Mouse (Mus musculus): ENCODE data around the gene Plpp3. TPM values are rescaled to one million over a fixed set of nuclear protein-coding genes. Genes with fewer than 3 reads are reported as not detected.

The Plpp3 gene
- polyA plus RNA-seq, 1 experiment = 23.3 TPM

DNA sequence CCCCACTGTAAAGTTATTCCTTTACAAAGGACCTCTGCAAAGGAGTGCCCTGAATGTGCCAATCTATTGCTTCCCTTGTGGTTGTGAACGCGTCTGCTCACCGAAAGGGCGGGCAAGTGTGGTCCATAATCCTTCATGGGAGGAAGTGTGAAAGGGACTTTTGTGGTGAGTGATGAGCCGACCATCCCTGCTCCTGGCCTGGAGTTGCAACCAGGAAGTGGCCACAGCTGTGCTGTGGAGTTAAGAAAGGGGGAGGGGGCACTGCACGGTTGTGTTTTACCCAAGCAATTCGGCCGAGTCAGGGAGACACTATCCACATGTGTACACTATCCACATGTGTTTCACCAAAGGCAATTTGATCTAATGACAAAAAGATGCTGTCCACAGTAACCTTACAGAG lies 49.8 kb downstream of the Plpp3 start:
- Histone ChIP-seq H3K4me3 (ENCODE audit: control insufficient read depth, insufficient read depth, low read length) (no peak overlapping the region), H3K36me3 (ENCODE audit: control insufficient read depth, insufficient read depth, low read length) (no peaks in the 10 kb centered on the region), H3K27ac (ENCODE audit: control insufficient read depth, insufficient read depth, low read length) (no peak overlapping the region), H3K27me3 (ENCODE audit: control insufficient read depth, insufficient read depth, low read length) (no peaks in the 10 kb centered on the region), H3K4me1 (replicated peaks; ENCODE audit: control insufficient read depth, insufficient read depth, low read length) (peaks cover 11% of the 10 kb centered on the region; the same call in 1 of the 2 replicates)
- TF ChIP-seq CTCF (IDR thresholded peaks at IDR 0.05; ENCODE audit: borderline replicate concordance, control insufficient read depth, extremely low read depth, insufficient read depth, low read length, poor library complexity) (no peak), POLR2A (IDR thresholded peaks at IDR 0.05; ENCODE audit: control insufficient read depth, extremely low read depth, insufficient read depth, low read length, poor library complexity) (no peak)
- WGBS = 17% methylated on average over 8 of the region's 8 CpGs
- no peak for DNase-seq

DNA sequence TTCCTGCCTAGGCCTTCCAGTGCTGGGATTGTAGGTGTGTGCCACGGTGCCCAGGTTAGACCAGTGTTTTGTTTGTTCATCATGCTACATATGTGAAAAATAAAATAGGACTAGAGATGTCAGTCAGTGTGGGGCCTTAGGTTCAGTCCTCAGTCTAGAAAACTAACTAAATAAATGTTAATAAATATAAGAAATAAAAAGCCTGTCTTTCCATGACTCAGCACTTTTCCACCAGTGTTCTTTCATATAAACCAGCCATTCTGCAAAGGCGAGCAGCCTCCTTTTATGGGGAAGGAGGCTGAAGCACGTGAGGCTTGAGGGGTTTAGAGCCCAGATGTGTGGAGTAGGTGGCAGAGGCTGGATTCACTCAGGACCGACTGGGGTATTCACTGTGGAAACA lies 50.5 kb downstream of the Plpp3 start:
- no peak for DNase-seq
- 68% methylated on average over 4 of the region's 4 CpGs for WGBS
- TF ChIP-seq CTCF (IDR thresholded peaks at IDR 0.05; ENCODE audit: borderline replicate concordance, control insufficient read depth, extremely low read depth, insufficient read depth, low read length, poor library complexity) (no peak), POLR2A (IDR thresholded peaks at IDR 0.05; ENCODE audit: control insufficient read depth, extremely low read depth, insufficient read depth, low read length, poor library complexity) (no peak)
- Histone ChIP-seq H3K27ac (ENCODE audit: control insufficient read depth, insufficient read depth, low read length) (no peak overlapping the region), H3K27me3 (ENCODE audit: control insufficient read depth, insufficient read depth, low read length) (no peaks in the 10 kb centered on the region), H3K4me1 (replicated peaks; ENCODE audit: control insufficient read depth, insufficient read depth, low read length) (peaks cover 11% of the 10 kb centered on the region; the same call in 1 of the 2 replicates), H3K4me3 (ENCODE audit: control insufficient read depth, insufficient read depth, low read length) (no peak overlapping the region), H3K36me3 (ENCODE audit: control insufficient read depth, insufficient read depth, low read length) (no peaks in the 10 kb centered on the region)

DNA sequence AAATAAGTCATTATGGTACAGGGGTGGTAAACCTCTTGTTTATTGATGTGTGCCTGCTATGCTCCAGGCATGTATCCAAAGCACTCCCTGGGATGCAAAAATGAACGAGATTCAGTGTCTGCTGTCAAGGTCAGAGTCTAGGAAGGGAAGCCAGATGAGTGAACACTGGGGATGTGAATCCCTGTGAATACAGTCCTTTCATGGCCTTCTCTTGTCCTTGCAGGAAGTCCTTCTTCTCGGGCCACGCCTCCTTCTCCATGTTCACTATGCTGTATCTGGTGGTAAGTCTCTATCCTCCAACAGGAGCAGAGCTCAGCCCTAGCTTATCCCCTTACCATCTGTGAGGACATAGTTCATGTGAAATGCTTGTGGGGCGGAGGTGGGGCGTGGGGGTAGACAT lies 51.8 kb downstream of the Plpp3 start:
- Histone ChIP-seq H3K4me3 (ENCODE audit: control insufficient read depth, insufficient read depth, low read length) (no peak overlapping the region), H3K4me1 (replicated peaks; ENCODE audit: control insufficient read depth, insufficient read depth, low read length) (peaks cover 11% of the 10 kb centered on the region; the same call in 1 of the 2 replicates), H3K27ac (ENCODE audit: control insufficient read depth, insufficient read depth, low read length) (no peak overlapping the region), H3K36me3 (ENCODE audit: control insufficient read depth, insufficient read depth, low read length) (no peaks in the 10 kb centered on the region), H3K27me3 (ENCODE audit: control insufficient read depth, insufficient read depth, low read length) (no peaks in the 10 kb centered on the region)
- WGBS = 95% methylated on average over 5 of the region's 5 CpGs
- no peak for DNase-seq
- TF ChIP-seq POLR2A (IDR thresholded peaks at IDR 0.05; ENCODE audit: control insufficient read depth, extremely low read depth, insufficient read depth, low read length, poor library complexity) (no peak), CTCF (IDR thresholded peaks at IDR 0.05; ENCODE audit: borderline replicate concordance, control insufficient read depth, extremely low read depth, insufficient read depth, low read length, poor library complexity) (no peak)

DNA sequence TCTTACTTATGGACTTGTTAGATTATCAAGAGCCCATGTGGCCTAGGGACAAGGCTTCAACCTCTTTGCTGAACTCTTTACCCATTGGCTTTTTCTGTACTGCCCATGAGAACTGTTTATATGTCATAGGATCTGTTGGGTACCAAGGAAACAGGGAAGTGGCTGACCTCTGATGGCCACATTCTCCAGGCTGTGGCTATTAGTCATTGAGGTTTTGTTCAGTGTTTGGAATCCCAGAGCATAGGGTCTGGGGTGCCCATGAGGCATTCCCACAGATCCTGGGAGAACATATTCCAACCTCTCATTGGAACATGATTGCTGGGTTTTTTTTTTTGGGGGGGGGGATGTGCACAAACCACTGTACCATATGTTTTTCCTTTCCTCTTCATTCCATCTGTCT lies 56.2 kb downstream of the Plpp3 start:
- Histone ChIP-seq H3K4me1 (replicated peaks; ENCODE audit: control insufficient read depth, insufficient read depth, low read length) (no peaks in the 10 kb centered on the region), H3K4me3 (ENCODE audit: control insufficient read depth, insufficient read depth, low read length) (no peak overlapping the region), H3K27ac (ENCODE audit: control insufficient read depth, insufficient read depth, low read length) (no peak overlapping the region), H3K27me3 (ENCODE audit: control insufficient read depth, insufficient read depth, low read length) (no peaks in the 10 kb centered on the region), H3K36me3 (ENCODE audit: control insufficient read depth, insufficient read depth, low read length) (no peaks in the 10 kb centered on the region)
- no peak for DNase-seq
- TF ChIP-seq CTCF (IDR thresholded peaks at IDR 0.05; ENCODE audit: borderline replicate concordance, control insufficient read depth, extremely low read depth, insufficient read depth, low read length, poor library complexity) (no peak), POLR2A (IDR thresholded peaks at IDR 0.05; ENCODE audit: control insufficient read depth, extremely low read depth, insufficient read depth, low read length, poor library complexity) (no peak)

DNA sequence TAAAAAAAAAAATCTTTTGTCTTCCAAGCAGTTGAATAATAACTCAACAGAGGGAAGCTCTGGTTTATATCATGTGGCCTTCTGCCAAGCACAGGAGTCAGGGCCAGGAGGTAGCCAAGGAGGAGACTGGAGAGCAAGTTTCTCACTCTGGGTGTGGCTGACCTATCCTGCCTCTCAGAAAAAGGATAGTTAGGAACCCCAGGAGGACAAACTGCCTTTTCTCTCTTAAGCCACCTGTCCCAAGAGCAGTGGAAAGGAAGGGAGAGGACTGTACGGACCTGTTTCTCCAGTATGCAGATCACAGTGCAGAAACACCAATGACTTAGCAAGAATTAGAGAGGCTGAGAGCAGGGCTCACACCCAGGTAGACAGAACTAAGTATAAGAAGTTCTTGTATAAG lies 57.3 kb downstream of the Plpp3 start:
- H3K36me3 ChIP-seq (ENCODE audit: control insufficient read depth, insufficient read depth, low read length) = no peaks in the 10 kb centered on the region
- DNase-seq = no peak
- H3K4me3 ChIP-seq (ENCODE audit: control insufficient read depth, insufficient read depth, low read length) = no peak overlapping the region
- TF ChIP-seq POLR2A (IDR thresholded peaks at IDR 0.05; ENCODE audit: control insufficient read depth, extremely low read depth, insufficient read depth, low read length, poor library complexity) = no peak
- TF ChIP-seq CTCF (IDR thresholded peaks at IDR 0.05; ENCODE audit: borderline replicate concordance, control insufficient read depth, extremely low read depth, insufficient read depth, low read length, poor library complexity) = no peak
- WGBS = 82% methylated on average over 1 of the region's 1 CpGs
- H3K4me1 ChIP-seq (replicated peaks; ENCODE audit: control insufficient read depth, insufficient read depth, low read length) = no peaks in the 10 kb centered on the region
- no peak overlapping the region for H3K27ac ChIP-seq (ENCODE audit: control insufficient read depth, insufficient read depth, low read length)
- no peaks in the 10 kb centered on the region for H3K27me3 ChIP-seq (ENCODE audit: control insufficient read depth, insufficient read depth, low read length)

DNA sequence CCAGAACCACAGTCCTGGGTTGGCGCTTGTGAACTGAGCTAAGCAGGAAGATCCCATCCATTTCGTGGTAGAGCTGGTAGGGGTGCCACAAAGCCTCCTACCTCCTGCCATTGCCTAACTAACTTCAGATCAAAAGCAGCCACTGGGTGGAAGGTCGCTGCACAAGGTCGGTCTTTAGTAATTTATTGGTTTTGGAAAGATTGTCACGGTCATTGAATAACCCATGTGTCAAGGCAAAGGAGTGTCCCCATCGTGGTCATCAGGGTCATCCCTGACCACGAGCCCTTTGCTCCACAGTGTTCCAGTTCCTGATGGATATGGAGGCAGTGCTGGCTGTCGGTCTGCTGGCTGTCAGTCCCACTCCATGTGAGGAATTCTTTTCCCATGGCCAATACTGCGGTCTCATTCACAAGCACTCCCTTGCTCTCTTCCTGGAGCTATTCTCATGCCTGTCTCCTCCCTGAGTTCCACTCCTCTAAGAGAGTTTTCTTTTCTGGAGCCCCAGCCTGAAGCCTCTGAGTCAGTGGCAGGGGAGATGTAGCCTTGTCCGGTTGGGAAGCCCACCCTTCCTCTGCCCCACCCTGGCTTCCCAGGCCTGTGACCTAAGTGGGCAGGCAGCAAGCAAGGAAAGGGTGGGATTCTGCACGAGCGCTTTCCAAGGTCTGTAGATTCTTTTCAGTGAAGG lies 58.7 kb downstream of the Plpp3 start:
- Histone ChIP-seq H3K4me1 (replicated peaks; ENCODE audit: control insufficient read depth, insufficient read depth, low read length) (no peaks in the 10 kb centered on the region), H3K4me3 (ENCODE audit: control insufficient read depth, insufficient read depth, low read length) (no peak overlapping the region), H3K27ac (ENCODE audit: control insufficient read depth, insufficient read depth, low read length) (no peak overlapping the region), H3K36me3 (ENCODE audit: control insufficient read depth, insufficient read depth, low read length) (no peaks in the 10 kb centered on the region), H3K27me3 (ENCODE audit: control insufficient read depth, insufficient read depth, low read length) (no peaks in the 10 kb centered on the region)
- DNase-seq = no peak
- TF ChIP-seq CTCF (IDR thresholded peaks at IDR 0.05; ENCODE audit: borderline replicate concordance, control insufficient read depth, extremely low read depth, insufficient read depth, low read length, poor library complexity) (no peak), POLR2A (IDR thresholded peaks at IDR 0.05; ENCODE audit: control insufficient read depth, extremely low read depth, insufficient read depth, low read length, poor library complexity) (no peak)
- 88% methylated on average over 12 of the region's 12 CpGs for WGBS

DNA sequence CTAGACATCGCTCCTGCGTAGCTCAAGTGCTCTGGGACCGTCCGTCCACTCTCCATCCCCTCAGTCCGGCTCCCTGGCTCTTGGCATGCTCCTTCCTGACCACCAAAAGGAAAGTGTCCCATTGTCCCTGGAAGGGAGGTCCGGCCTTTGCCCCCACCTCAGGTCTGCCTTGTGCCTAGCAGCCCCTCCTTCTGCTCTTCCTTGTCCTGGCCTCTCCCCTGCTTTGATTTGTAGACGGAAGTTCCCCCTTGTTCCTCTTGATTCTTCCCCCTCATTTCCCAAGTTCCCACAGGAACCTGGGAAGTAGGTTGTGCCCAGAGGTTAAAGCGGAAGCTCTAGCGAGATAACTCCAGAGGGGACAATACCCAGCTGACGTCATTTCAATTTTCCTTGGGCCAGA lies 61.1 kb downstream of the Plpp3 start:
- WGBS = 97% methylated on average over 10 of the region's 10 CpGs
- no peak for TF ChIP-seq CTCF (IDR thresholded peaks at IDR 0.05; ENCODE audit: borderline replicate concordance, control insufficient read depth, extremely low read depth, insufficient read depth, low read length, poor library complexity)
- TF ChIP-seq POLR2A (IDR thresholded peaks at IDR 0.05; ENCODE audit: control insufficient read depth, extremely low read depth, insufficient read depth, low read length, poor library complexity) = no peak
- H3K4me3 ChIP-seq (ENCODE audit: control insufficient read depth, insufficient read depth, low read length) = no peak overlapping the region
- H3K27me3 ChIP-seq (ENCODE audit: control insufficient read depth, insufficient read depth, low read length) = no peaks in the 10 kb centered on the region
- H3K36me3 ChIP-seq (ENCODE audit: control insufficient read depth, insufficient read depth, low read length) = no peaks in the 10 kb centered on the region
- DNase-seq = no peak
- no peaks in the 10 kb centered on the region for H3K4me1 ChIP-seq (replicated peaks; ENCODE audit: control insufficient read depth, insufficient read depth, low read length)
- H3K27ac ChIP-seq (ENCODE audit: control insufficient read depth, insufficient read depth, low read length) = no peak overlapping the region

Data from thymus, adult 2 months (tissue).